Mouse (Mus musculus): ENCODE measurements around the gene Slc2a4.

The Slc2a4 gene

DNA sequence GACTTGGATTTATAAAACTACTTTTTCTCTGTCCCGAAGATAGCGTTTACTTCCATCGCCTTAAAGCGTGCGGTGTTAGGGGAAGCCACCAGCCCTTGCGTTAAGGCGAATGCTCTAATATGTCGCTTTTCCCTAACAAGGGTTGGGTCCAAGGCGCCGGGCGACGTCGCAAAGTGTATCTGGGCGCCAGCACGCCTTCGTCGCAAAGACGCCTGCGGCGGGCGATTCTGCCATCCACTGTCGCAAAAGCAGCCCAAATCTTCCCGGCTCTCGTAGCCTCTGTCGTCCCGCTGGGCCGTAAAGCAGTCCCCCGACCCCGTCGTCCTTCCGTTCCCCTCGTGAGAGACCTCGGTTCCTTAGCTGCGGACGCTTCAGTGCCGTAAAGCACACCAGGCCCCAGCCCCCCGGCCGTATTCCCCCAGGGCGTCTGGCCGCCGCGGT is 46.6 kb downstream of the Slc2a4 start:
- DNase-seq (ENCODE audit: low spot score): peak; percentile 97

DNA sequence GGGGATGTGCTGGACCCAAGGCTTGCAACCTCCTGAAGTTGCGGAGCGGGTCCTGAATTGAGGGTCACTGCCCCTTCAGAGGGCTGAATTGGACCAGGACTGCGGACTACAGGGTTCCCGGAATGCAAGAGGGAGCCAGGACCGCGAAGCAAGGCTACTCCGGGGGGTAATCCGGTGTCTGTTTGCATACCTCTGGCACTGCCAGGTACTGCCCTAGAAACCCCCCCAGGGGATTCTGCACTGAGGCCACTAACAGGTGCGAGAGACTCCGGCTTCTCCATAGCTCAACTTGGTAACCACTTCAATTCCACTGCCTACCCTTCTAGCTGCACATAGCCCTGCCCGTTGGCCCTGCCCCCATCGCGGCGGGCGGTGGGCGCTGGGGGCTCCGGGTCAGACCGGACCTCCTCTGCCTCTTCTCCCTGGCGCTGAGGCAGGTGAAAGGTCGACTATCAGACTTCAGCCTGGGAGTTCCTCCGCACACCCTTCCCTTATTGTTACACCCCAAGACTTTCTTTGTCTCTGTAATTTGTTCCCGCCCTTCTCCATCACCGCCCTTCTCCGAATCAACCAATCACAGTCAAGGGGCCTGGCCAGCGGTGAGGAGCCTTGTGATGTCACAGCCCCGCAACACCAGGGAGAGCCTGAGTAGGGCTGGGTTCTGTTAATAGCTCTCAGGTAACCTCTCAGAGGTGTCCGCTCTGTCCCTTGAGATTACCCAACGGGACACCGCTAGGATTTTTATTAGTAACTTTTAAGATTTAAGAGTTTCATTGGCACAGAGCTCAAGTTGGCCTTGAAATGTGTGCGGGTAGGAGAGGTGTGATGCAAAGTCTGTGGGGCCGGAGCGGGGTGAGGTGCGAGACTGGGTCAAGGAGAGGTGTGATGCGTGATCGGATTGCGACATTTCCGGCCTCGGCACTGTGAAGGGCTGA is 47.2 kb downstream of the Slc2a4 start, which contains the start of the genes 2810408A11Rik and Neurl4:
TSS of gene 2810408A11Rik (minus strand) at position 517 of the 935 bp plus-strand sequence.
TSS of gene Neurl4 (plus strand) at position 602 of the 935 bp plus-strand sequence.
- peak; percentile 89 for DNase-seq (ENCODE audit: low spot score)

DNA sequence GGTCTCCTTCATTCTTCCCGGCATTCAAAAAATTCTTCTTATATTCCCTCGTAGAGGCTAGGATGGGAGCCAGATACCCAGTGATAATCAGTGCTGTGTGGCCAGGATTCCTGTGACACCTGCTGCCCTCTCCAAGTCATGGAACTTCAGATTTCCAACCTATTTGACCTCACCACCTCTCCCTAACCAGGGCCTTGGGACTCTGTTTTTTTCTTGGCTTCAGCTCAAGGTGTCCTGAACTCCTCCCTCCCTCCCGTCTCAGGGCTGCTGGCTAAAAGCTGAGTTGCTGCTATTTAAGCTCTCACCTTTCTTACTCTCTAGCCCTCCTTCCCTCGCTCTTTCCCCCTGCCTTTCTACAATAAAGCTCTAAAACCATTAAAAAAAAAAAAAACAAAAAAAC is 48.1 kb downstream of the Slc2a4 start:
- DNase-seq (ENCODE audit: low spot score): no peak

- DNase-seq (ENCODE audit: low spot score): no peak
Observed at GRCm38 (mm10) chr11:69895291-69895690, 52.7 kb downstream of the Slc2a4 start, which contains the start of gene Acap1. TSS of gene Acap1 (minus strand) at chr11:69895539.

- no peak for DNase-seq (ENCODE audit: low spot score)
Observed at GRCm38 (mm10) chr11:69894671-69895070, 53.3 kb downstream of the Slc2a4 start.

Data from ovary, adult 18-20 months (tissue).